Mouse (Mus musculus) liver, embryonic 14.5 days (tissue): ENCODE measurements around the gene Ccnd1.

Source experiments
- CTCF ChIP-seq: IDR thresholded peaks from 2 replicates; pipeline ENCODE4 v1.5.1; 2016; ENCODE audit warnings: antibody characterized with exemption, low read depth, control low read depth
- EP300 ChIP-seq: IDR thresholded peaks from 2 replicates; pipeline ENCODE4 v1.6.1; 2016; ENCODE audit warnings: antibody characterized with exemption, low read depth

- no peak for TF ChIP-seq CTCF
- no peak for TF ChIP-seq EP300
These were observed 32.0 kb upstream of the Ccnd1 start for GRCm38 (mm10) chr7:144971769-144972168.
